Mouse (Mus musculus): ENCODE measurements at regions not wholly inside any gene's neighbourhood (a gene's known extent, or its start where the extent isn't known, plus 50 kb on each side); places are given as distances from the start of the nearest gene placed in this dataset.
"Not testable (repeated sequence)": the region's sequence is repeated elsewhere in the genome, so short reads cannot be mapped to it uniquely, and the experiment has no call there.

- DNase-seq (ENCODE audit: low spot score in 2 of 2) = not testable (repeated sequence)
Observed at GRCm38 (mm10) chr2:16811401-16812281, 455.5 kb downstream of the Plxdc2 start.

- no peak for DNase-seq (ENCODE audit: low spot score in 2 of 2)
Observed at GRCm38 (mm10) chr2:16820442-16820841, 464.3 kb downstream of the Plxdc2 start.

- DNase-seq (ENCODE audit: low spot score in 2 of 2) = no peak
Observed at GRCm38 (mm10) chr2:16824681-16825230, 468.7 kb downstream of the Plxdc2 start.

GRCm38 (mm10) chr2:16827266-16827665 is 471.2 kb downstream of the Plxdc2 start:
- DNase-seq (ENCODE audit: low spot score in 2 of 2) = no peak

- DNase-seq (ENCODE audit: low spot score in 2 of 2) = peak; percentile 25 to 28
Observed at GRCm38 (mm10) chr2:16835960-16836359, 479.9 kb downstream of the Plxdc2 start.

GRCm38 (mm10) chr2:16838718-16839117 is 482.6 kb downstream of the Plxdc2 start:
- DNase-seq (ENCODE audit: low spot score in 2 of 2) = no peak

GRCm38 (mm10) chr2:16849916-16850315 is 493.8 kb downstream of the Plxdc2 start:
- peak; percentile 39 to 47 for DNase-seq (ENCODE audit: low spot score in 2 of 2)

GRCm38 (mm10) chr2:16860056-16860455 is 504.0 kb downstream of the Plxdc2 start:
- DNase-seq (ENCODE audit: low spot score in 2 of 2) = no peak

- no peak for DNase-seq (ENCODE audit: low spot score in 2 of 2)
Observed at GRCm38 (mm10) chr2:16866163-16866852, 510.2 kb downstream of the Plxdc2 start.

GRCm38 (mm10) chr2:16892381-16892780 is 536.3 kb downstream of the Plxdc2 start:
- DNase-seq (ENCODE audit: low spot score in 2 of 2) = not testable (repeated sequence)

- no peak for DNase-seq (ENCODE audit: low spot score in 2 of 2)
Observed at GRCm38 (mm10) chr2:16909246-16910038, 553.3 kb downstream of the Plxdc2 start.

GRCm38 (mm10) chr2:16914633-16915032 is 558.5 kb downstream of the Plxdc2 start:
- DNase-seq (ENCODE audit: low spot score in 2 of 2) = no peak

- DNase-seq (ENCODE audit: low spot score in 2 of 2) = no peak
Observed at GRCm38 (mm10) chr2:16929974-16930373, 573.9 kb downstream of the Plxdc2 start.

GRCm38 (mm10) chr2:16959432-16959831 is 603.3 kb downstream of the Plxdc2 start:
- no peak for DNase-seq (ENCODE audit: low spot score in 2 of 2)

GRCm38 (mm10) chr2:16977380-16977779 is 621.3 kb downstream of the Plxdc2 start:
- no peak for DNase-seq (ENCODE audit: low spot score in 2 of 2)

GRCm38 (mm10) chr2:16982823-16983222 is 626.7 kb downstream of the Plxdc2 start:
- no peak for DNase-seq (ENCODE audit: low spot score in 2 of 2)

GRCm38 (mm10) chr2:16983583-16984221 is 627.6 kb downstream of the Plxdc2 start:
- DNase-seq (ENCODE audit: low spot score in 2 of 2) = no peak

Data from right cerebral cortex, postnatal 10 days (tissue).